Mouse (Mus musculus) liver, embryonic 14.5 days (tissue): ENCODE measurements around the gene Dmrt2. TPM values are rescaled to one million over a fixed set of nuclear protein-coding genes. Genes with fewer than 3 reads are reported as not detected.

Experiments
- ATAC-seq: fragments of 200-750 bp; cut with Nextera tagmentation; 2 replicates; pipeline ENCODE4 v1.8.0; 2017; ENCODE audit warnings: moderate number of reproducible peaks, mild to moderate bottlenecking, moderate library complexity; ENCODE audit not compliant: insufficient read depth
- DNase-seq, 3 experiments: peaks; one replicate each; pipeline ENCODE4 v3.0.0-alpha.2; 2012 to 2013; ENCODE audit warnings: low read depth in 3 of 3, low spot score in 3 of 3
- H3K27ac ChIP-seq: fragments of 300-500 bp; sonication (generic); 2 replicates; pipeline ENCODE4 v1.5.1; 2014; ENCODE audit warnings: moderate library complexity, mild to moderate bottlenecking, control low read depth, inconsistent platforms
- H3K27me3 ChIP-seq: fragments of 300-500 bp; sonication (generic); 2 replicates; pipeline ENCODE4 v1.6.1; 2014; ENCODE audit warnings: mild to moderate bottlenecking, low read length, moderate library complexity; ENCODE audit not compliant: control insufficient read depth, insufficient read depth
- H3K36me3 ChIP-seq: fragments of 300-500 bp; sonication (generic); replicated peaks from 2 replicates; pipeline ENCODE4 v1.6.1; 2014; ENCODE audit warnings: low read depth; ENCODE audit not compliant: control insufficient read depth, insufficient read depth
- H3K4me1 ChIP-seq, 2 experiments: fragments of 200-500 bp in 1 of 2; fragments of 300-500 bp in 1 of 2; sonication (generic) in 1 of 2; replicated peaks; 2 replicates each; pipeline ENCODE4 v1.6.1; 2012 to 2014; ENCODE audit warnings: antibody characterized with exemption in 1 of 2, inconsistent platforms in 1 of 2, low read length in 1 of 2; ENCODE audit not compliant: control insufficient read depth in 2 of 2, insufficient read depth in 2 of 2
- H3K4me2 ChIP-seq: fragments of 300-500 bp; sonication (generic); 2 replicates; pipeline ENCODE4 v1.6.1; 2014; ENCODE audit warnings: low read depth, mild to moderate bottlenecking, control low read depth, moderate library complexity
- H3K4me3 ChIP-seq, 2 experiments: fragments of 200-500 bp in 1 of 2; fragments of 300-500 bp in 1 of 2; sonication (generic) in 1 of 2; 2 replicates each; pipeline ENCODE4 v1.5.1; 2012 to 2014; ENCODE audit warnings: low read depth in 2 of 2, low read length in 2 of 2, mild to moderate bottlenecking in 2 of 2, control low read depth in 1 of 2, inconsistent platforms in 1 of 2, moderate library complexity in 1 of 2; ENCODE audit not compliant: insufficient read depth in 1 of 2
- H3K9ac ChIP-seq: fragments of 300-500 bp; sonication (generic); replicated peaks from 2 replicates; pipeline ENCODE4 v1.6.1; 2014; ENCODE audit warnings: mild to moderate bottlenecking, control low read depth, moderate library complexity
- H3K9me3 ChIP-seq: fragments of 300-500 bp; sonication (generic); 2 replicates; pipeline ENCODE4 v1.6.1; 2016; ENCODE audit warnings: low read length, mixed read lengths; ENCODE audit not compliant: control insufficient read depth
- CTCF ChIP-seq: IDR thresholded peaks from 2 replicates; pipeline ENCODE4 v1.5.1; 2016; ENCODE audit warnings: antibody characterized with exemption, low read depth, control low read depth
- EP300 ChIP-seq: IDR thresholded peaks from 2 replicates; pipeline ENCODE4 v1.6.1; 2016; ENCODE audit warnings: antibody characterized with exemption, low read depth
- whole genome bisulfite sequencing: fragments of 180-500 bp; shearing (Covaris S2); extraction: QIAGEN DNeasy Blood & Tissue Kit; methylation state at CpG from one replicate; pipeline ENCODE4 v1.1.7; 2014; ENCODE audit not compliant: insufficient replicate concordance; 5-methylcytosine and 5-hydroxymethylcytosine counted together
- polyA plus RNA-seq, 2 experiments: library from polyadenylated mRNA; depleted of rRNA in 1 of 2; stranded (reverse) in 1 of 2; unstranded in 1 of 2; fragments of >200 nt; fragmentation: Nextera tagmentation in 1 of 2; extraction: Ambion mirVana in 1 of 2; gene quantifications; 2 replicates each; pipeline versions ENCODE4 v1.2.1 to v1.2.3; 2012 to 2014

Dmrt2 gene
- 0.18 and 0.35 TPM in 2 replicates for polyA plus RNA-seq (2012; rRNA removed)
- polyA plus RNA-seq (2014; fragmentation: Nextera tagmentation; extraction: Ambion mirVana): 0.27 and 0.57 TPM in 2 replicates

- Histone ChIP-seq H3K4me1 (0 out of 4 replicates have a peak, but pooled peaks cover 0 to 4% of the 10 kb centered on the region in 2 experiments), H3K36me3 (no peaks in the 10 kb centered on the region), H3K9me3 (no peaks in the 10 kb centered on the region), H3K4me2 (peak within 1 kb of the TSS; percentile 53), H3K27me3 (peaks cover 92% of the 10 kb centered on the region), H3K4me3 (peak within 1 kb of the TSS; percentile 45 to 50), H3K27ac (no peak within 1 kb of the TSS), H3K9ac (no peak within 1 kb of the TSS)
- DNase-seq: peak; percentile 22 to 36 (median 24)
- ATAC-seq: peak; percentile 79
- under 1% methylated on average over 44 of the region's 44 CpGs for WGBS
- no peak for TF ChIP-seq EP300
- no peak for TF ChIP-seq CTCF
These were observed at the start of gene Dmrt2 for GRCm38 (mm10) chr19:25672101-25672950. Gene Dmrt2 (plus strand): TSS chr19:25672411.

- H3K27me3 ChIP-seq: peaks cover 7% of the 10 kb centered on the region
- H3K4me1 ChIP-seq: no peaks in the 10 kb centered on the region
- no peak for ATAC-seq
These were observed 43.7 kb upstream of the Dmrt2 start for GRCm38 (mm10) chr19:25628490-25628889.

GRCm38 (mm10) chr19:25635119-25635518 lies 37.1 kb upstream of the Dmrt2 start:
- Histone ChIP-seq H3K4me3 (no peak overlapping the region), H3K4me2 (no peak overlapping the region), H3K9me3 (no peaks in the 10 kb centered on the region), H3K27me3 (no peaks in the 10 kb centered on the region), H3K27ac (no peak overlapping the region), H3K9ac (no peak overlapping the region), H3K4me1 (no peaks in the 10 kb centered on the region), H3K36me3 (no peaks in the 10 kb centered on the region)
- no peak for ATAC-seq
- 60% methylated on average over 5 of the region's 5 CpGs for WGBS
- TF ChIP-seq CTCF (no peak), EP300 (no peak)
- DNase-seq: no peak

More at GRCm38 (mm10) chr19:25628490-25628889, 43.7 kb upstream of the Dmrt2 start:
- peak in 2 of 3 experiments; percentile 4 to 17 for DNase-seq
- Histone ChIP-seq H3K4me3 (no peak overlapping the region), H3K9me3 (no peaks in the 10 kb centered on the region), H3K9ac (no peak overlapping the region), H3K27ac (no peak overlapping the region), H3K4me2 (no peak overlapping the region), H3K36me3 (no peaks in the 10 kb centered on the region)
- WGBS: 9% methylated on average over 9 of the region's 9 CpGs
- TF ChIP-seq EP300: no peak
- peak; percentile 89 for TF ChIP-seq CTCF

DNA sequence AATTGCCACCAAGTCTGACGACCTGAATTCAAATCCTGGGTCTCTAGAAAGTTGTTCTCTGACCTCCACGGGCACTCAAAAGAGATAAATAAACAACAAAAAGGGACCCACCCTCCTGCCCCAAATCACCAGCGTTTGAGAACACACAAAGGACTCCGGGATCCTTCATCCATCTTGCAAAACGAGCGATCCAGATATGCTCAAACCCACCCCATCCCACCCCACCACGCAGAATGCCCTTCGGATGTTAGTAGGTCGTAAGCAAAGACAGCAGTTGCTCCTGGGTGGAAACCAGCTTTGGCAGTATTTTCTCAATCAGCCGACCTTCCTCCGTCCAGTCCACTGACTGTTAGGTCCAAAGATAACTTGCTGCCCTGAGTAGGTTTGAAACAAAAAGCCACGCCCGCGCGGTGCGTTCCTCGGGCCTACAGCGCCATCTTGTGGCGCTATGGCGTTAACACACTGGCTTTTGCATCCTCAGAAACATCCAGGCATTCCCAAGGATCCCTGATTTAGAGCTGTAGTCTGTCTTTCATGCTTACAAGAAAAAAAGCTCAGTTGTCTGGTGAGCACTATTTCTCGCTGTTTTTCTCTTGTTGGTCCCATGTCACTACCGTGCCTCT lies 36.5 kb upstream of the Dmrt2 start:
- 12% methylated on average over 22 of the region's 22 CpGs for WGBS
- H3K27me3 ChIP-seq: no peaks in the 10 kb centered on the region
- no peak for ATAC-seq

DNA sequence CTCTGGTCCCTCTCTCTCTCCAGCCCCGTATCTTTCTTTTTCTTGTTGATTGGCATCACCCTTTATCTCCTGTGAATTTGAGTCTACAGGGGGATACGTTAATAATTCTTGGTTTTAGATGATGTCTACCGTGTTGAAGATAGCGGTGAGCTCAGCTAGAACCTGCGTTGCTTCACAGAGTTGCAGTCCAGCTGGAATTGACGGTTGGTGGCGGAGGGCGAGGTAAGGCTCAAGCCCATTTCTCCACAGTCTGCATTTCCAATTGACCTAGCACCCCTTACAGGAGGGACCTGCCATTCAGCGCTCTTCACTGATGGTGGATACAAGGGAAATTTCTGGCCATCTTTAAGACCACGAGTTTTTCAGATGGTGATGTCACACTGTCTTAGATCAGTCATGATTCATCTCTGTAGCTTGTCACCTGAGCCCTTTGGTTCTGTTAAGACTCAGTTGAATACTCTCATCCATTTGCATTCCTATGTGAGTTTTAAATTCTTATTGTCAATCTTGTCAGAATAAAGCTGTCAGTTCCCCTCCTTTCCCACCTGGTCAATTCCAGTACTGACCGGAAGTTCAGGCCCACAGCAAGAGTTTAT lies 33.3 kb upstream of the Dmrt2 start:
- Histone ChIP-seq H3K4me2 (no peak overlapping the region), H3K36me3 (no peaks in the 10 kb centered on the region), H3K4me3 (no peak overlapping the region), H3K9ac (no peak overlapping the region), H3K9me3 (no peaks in the 10 kb centered on the region), H3K27me3 (no peaks in the 10 kb centered on the region), H3K27ac (no peak overlapping the region), H3K4me1 (no peaks in the 10 kb centered on the region)
- no peak for TF ChIP-seq EP300
- no peak for TF ChIP-seq CTCF
- ATAC-seq (no peak), DNase-seq (no peak)
- 59% methylated on average over 11 of the region's 11 CpGs for WGBS

More for the DNA sequence above, 36.5 kb upstream of the Dmrt2 start:
- DNase-seq: peak in 1 of 3 experiments; percentile 7
- Histone ChIP-seq H3K27ac (no peak overlapping the region), H3K4me3 (no peak overlapping the region; a peak in 1 of 4 replicates), H3K9ac (no peak overlapping the region), H3K36me3 (no peaks in the 10 kb centered on the region), H3K9me3 (no peaks in the 10 kb centered on the region), H3K4me1 (no peaks in the 10 kb centered on the region), H3K4me2 (peak overlapping the region; percentile 28)
- TF ChIP-seq EP300: no peak
- peak; percentile 86 for TF ChIP-seq CTCF
